Mouse (Mus musculus) kidney, postnatal 25 days (tissue): ENCODE results near the gene F12.
A peak's percentile ranks its signal among the peaks of the same experiment; 100 is the strongest.
"Not testable (repeated sequence)": the region's sequence is repeated elsewhere in the genome, so short reads cannot be mapped to it uniquely, and the experiment has no call there.

Experiments
- DNase-seq, 2 experiments: peaks; one replicate each; pipeline ENCODE4 v3.0.0; 2021; ENCODE audit warnings: mixed read lengths in 2 of 2

F12 gene

GRCm38 (mm10) chr13:55449679-55450441 lies 23.3 kb upstream of the F12 start:
- no peak for DNase-seq

- no peak for DNase-seq
These were observed 22.6 kb upstream of the F12 start for GRCm38 (mm10) chr13:55449205-55449604.

- no peak for DNase-seq
These were observed 21.5 kb upstream of the F12 start for GRCm38 (mm10) chr13:55448131-55448530.

- DNase-seq = no peak
These were observed 20.9 kb upstream of the F12 start for GRCm38 (mm10) chr13:55447543-55447943.

GRCm38 (mm10) chr13:55446483-55447105 lies 20.0 kb upstream of the F12 start:
- no peak for DNase-seq

GRCm38 (mm10) chr13:55445361-55446091 lies 18.9 kb upstream of the F12 start:
- no peak for DNase-seq

GRCm38 (mm10) chr13:55444937-55445315 lies 18.3 kb upstream of the F12 start, which contains the start of gene Grk6:
TSS of gene Grk6 (plus strand) at chr13:55445072.
- peak; percentile 99 to 100 for DNase-seq

- DNase-seq = peak in 1 of 2 experiments; percentile 93
These were observed 17.8 kb upstream of the F12 start for GRCm38 (mm10) chr13:55444286-55444936.

GRCm38 (mm10) chr13:55443799-55444285 lies 17.2 kb upstream of the F12 start:
- DNase-seq = no peak

- DNase-seq = not testable (repeated sequence)
These were observed 10.6 kb upstream of the F12 start for GRCm38 (mm10) chr13:55437111-55437629.

- DNase-seq = no peak
These were observed 5.5 kb upstream of the F12 start for GRCm38 (mm10) chr13:55431889-55432685.

GRCm38 (mm10) chr13:55430566-55430965 lies 4.0 kb upstream of the F12 start:
- no peak for DNase-seq

GRCm38 (mm10) chr13:55429226-55429888 lies 2.8 kb upstream of the F12 start:
- peak; percentile 76 to 89 for DNase-seq

- peak; percentile 74 to 80 for DNase-seq
These were observed 5.4 kb downstream of the F12 start for GRCm38 (mm10) chr13:55420933-55421800.

- peak in 1 of 2 experiments; percentile 2 for DNase-seq
These were observed 6.3 kb downstream of the F12 start for GRCm38 (mm10) chr13:55420018-55420932.

- DNase-seq = peak in 1 of 2 experiments; percentile 41
These were observed 7.5 kb downstream of the F12 start for GRCm38 (mm10) chr13:55419142-55419541.

- DNase-seq = peak; percentile 89 to 92
These were observed 8.6 kb downstream of the F12 start for GRCm38 (mm10) chr13:55418004-55418403.

- DNase-seq = peak; percentile 91 to 93
These were observed 11.7 kb downstream of the F12 start, which contains the start of gene Pfn3 for GRCm38 (mm10) chr13:55414743-55415380. TSS of gene Pfn3 (minus strand) at chr13:55415232.
